In the genomic region with DNA sequence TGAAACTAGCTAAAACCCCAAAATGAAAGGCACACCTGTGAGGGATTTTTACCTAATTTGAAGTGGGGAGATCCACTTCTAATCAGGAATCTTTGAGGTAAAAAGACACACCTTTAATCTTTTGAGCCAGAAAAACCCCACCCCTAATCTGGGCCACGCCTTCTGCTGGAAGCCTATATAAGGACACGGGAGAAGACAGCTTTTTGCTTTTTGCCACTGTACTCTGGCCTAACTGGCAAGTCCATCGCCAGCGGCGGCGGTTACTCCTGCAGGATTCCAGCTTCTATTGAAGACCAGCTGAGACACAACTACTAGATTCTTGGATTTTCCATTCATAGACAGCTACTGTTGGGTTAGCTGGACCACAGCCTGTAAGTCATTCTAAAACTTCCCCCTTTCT, we compare ENCODE assay signal across 8 mouse cellular contexts. TPM values are rescaled to one million over a fixed set of nuclear protein-coding genes. Genes with fewer than 3 reads are reported as not detected.
A peak's percentile ranks its signal among the peaks of the same experiment; 100 is the strongest.
DNase-seq lines count a peak whose midpoint lies in the region; ATAC-seq lines count a peak whose summit lies in the region.

A gene (plus strand): TSS at position 213 of the 400 bp plus-strand sequence.

- peaks cover 15% of the 10 kb centered on the region; the same call in 1 of the 2 replicates for H3K4me1 ChIP-seq in neural tube, embryonic 11.5 days (ENCODE audit: control insufficient read depth, insufficient read depth, low read length)
- H3K4me1 ChIP-seq in forebrain, embryonic 11.5 days (replicated peaks; ENCODE audit: control insufficient read depth, insufficient read depth, low read length), result peaks cover 13% of the 10 kb centered on the region
- peaks cover 16% of the 10 kb centered on the region for H3K4me1 ChIP-seq in intestine, embryonic 14.5 days (replicated peaks; ENCODE audit: control insufficient read depth, insufficient read depth, low read length)
- peaks cover 24% of the 10 kb centered on the region for H3K4me1 ChIP-seq in limb, embryonic 13.5 days

- no peak for ATAC-seq in neural tube, embryonic 11.5 days (ENCODE audit: insufficient read depth, low FRiP score, low TSS enrichment)
- ATAC-seq in forebrain, embryonic 11.5 days (replicated peaks; ENCODE audit: low FRiP score), result no peak
- ATAC-seq in intestine, embryonic 14.5 days (replicated peaks; ENCODE audit: low FRiP score, low TSS enrichment, low read depth), result no peak
- no peak for ATAC-seq in limb, embryonic 13.5 days (ENCODE audit: low FRiP score, low read depth)
- no peak for ATAC-seq in activated CD4-positive, CD25-positive, alpha-beta regulatory T cell, adult 4 months
- no peak for ATAC-seq in CD4-positive, CD25-positive, alpha-beta regulatory T cell, adult 4 months

- peak within 1 kb of the TSS; percentile 93 for H3K4me2 ChIP-seq in neural tube, embryonic 11.5 days (ENCODE audit: low read depth)
- peak within 1 kb of the TSS; percentile 87 for H3K4me2 ChIP-seq in forebrain, embryonic 11.5 days (ENCODE audit: low read depth, low read length, severe bottlenecking)
- peak within 1 kb of the TSS; percentile 93 for H3K4me2 ChIP-seq in intestine, embryonic 14.5 days (ENCODE audit: low read length)
- peak within 1 kb of the TSS; percentile 88 for H3K4me2 ChIP-seq in limb, embryonic 13.5 days (replicated peaks)

- 91% methylated on average over 6 of the region's 6 CpGs for WGBS in neural tube, embryonic 11.5 days
- WGBS in forebrain, embryonic 11.5 days, result 90% methylated on average over 6 of the region's 6 CpGs
- WGBS in intestine, embryonic 14.5 days, result 93% methylated on average over 6 of the region's 6 CpGs
- 90% methylated on average over 6 of the region's 6 CpGs for WGBS in limb, embryonic 13.5 days

- no peaks in the 10 kb centered on the region for H3K9me3 ChIP-seq in neural tube, embryonic 11.5 days (ENCODE audit: control insufficient read depth, low read length)
- no peaks in the 10 kb centered on the region for H3K9me3 ChIP-seq in forebrain, embryonic 11.5 days (ENCODE audit: control insufficient read depth, low read length)
- H3K9me3 ChIP-seq in intestine, embryonic 14.5 days (ENCODE audit: control insufficient read depth, low read length), result no peaks in the 10 kb centered on the region
- no peaks in the 10 kb centered on the region for H3K9me3 ChIP-seq in limb, embryonic 13.5 days

- H3K36me3 ChIP-seq in neural tube, embryonic 11.5 days (ENCODE audit: control insufficient read depth, insufficient read depth, low read length), result no peaks in the 10 kb centered on the region
- no peaks in the 10 kb centered on the region for H3K36me3 ChIP-seq in forebrain, embryonic 11.5 days (ENCODE audit: control insufficient read depth, insufficient read depth, low read length)
- H3K36me3 ChIP-seq in intestine, embryonic 14.5 days (ENCODE audit: control insufficient read depth, insufficient read depth, low read length), result no peaks in the 10 kb centered on the region
- no peaks in the 10 kb centered on the region for H3K36me3 ChIP-seq in limb, embryonic 13.5 days

- peak within 1 kb of the TSS; percentile 87; the same call in 1 of the 2 replicates for H3K27ac ChIP-seq in neural tube, embryonic 11.5 days (ENCODE audit: low read depth, low read length)
- H3K27ac ChIP-seq in forebrain, embryonic 11.5 days (ENCODE audit: low read depth, low read length), result no peak within 1 kb of the TSS
- peak within 1 kb of the TSS; percentile 99 for H3K27ac ChIP-seq in intestine, embryonic 14.5 days (ENCODE audit: low read depth)
- H3K27ac ChIP-seq in limb, embryonic 13.5 days, result peak within 1 kb of the TSS; percentile 100

- peak within 1 kb of the TSS; percentile 96 for H3K9ac ChIP-seq in neural tube, embryonic 11.5 days (ENCODE audit: low read length)
- peak within 1 kb of the TSS; percentile 98 for H3K9ac ChIP-seq in forebrain, embryonic 11.5 days (ENCODE audit: low read length)
- peak within 1 kb of the TSS; percentile 99 for H3K9ac ChIP-seq in intestine, embryonic 14.5 days (ENCODE audit: low read length)
- peak within 1 kb of the TSS; percentile 97 for H3K9ac ChIP-seq in limb, embryonic 13.5 days

- no peaks in the 10 kb centered on the region for H3K27me3 ChIP-seq in neural tube, embryonic 11.5 days (ENCODE audit: control insufficient read depth, insufficient read depth, low read length)
- H3K27me3 ChIP-seq in forebrain, embryonic 11.5 days (ENCODE audit: control insufficient read depth, insufficient read depth, low read length), result no peaks in the 10 kb centered on the region
- no peaks in the 10 kb centered on the region for H3K27me3 ChIP-seq in intestine, embryonic 14.5 days (replicated peaks; ENCODE audit: control insufficient read depth, insufficient read depth, low read length)
- H3K27me3 ChIP-seq in limb, embryonic 13.5 days, result no peaks in the 10 kb centered on the region

- peak within 1 kb of the TSS; percentile 79 for H3K4me3 ChIP-seq in neural tube, embryonic 11.5 days (ENCODE audit: low read depth, low read length)
- peak within 1 kb of the TSS; percentile 74 for H3K4me3 ChIP-seq in forebrain, embryonic 11.5 days (ENCODE audit: low read depth, low read length)
- peak within 1 kb of the TSS; percentile 70 for H3K4me3 ChIP-seq in intestine, embryonic 14.5 days (ENCODE audit: low read depth, low read length)
- H3K4me3 ChIP-seq in limb, embryonic 13.5 days, result peak within 1 kb of the TSS; percentile 76

- DNase-seq in neural tube, embryonic 11.5 days (ENCODE audit: low spot score), result no peak
- DNase-seq in neural tube, embryonic 10.5 days (ENCODE audit: extremely low spot score, low spot score), result no peak
- DNase-seq in forebrain, embryonic 11.5 days (ENCODE audit: low spot score), result no peak
- no peak for DNase-seq in intestine, embryonic 14.5 days (ENCODE audit: low spot score)
- no peak for DNase-seq in right cerebral cortex, postnatal 14 days

RNA-seq across cellular contexts. Expression of the gene that starts here (rescaled TPM):
- polyA plus RNA-seq in neural tube, embryonic 11.5 days (2014; fragmentation: Nextera tagmentation; extraction: Ambion mirVana), result 57.2 and 62.8 TPM in 2 replicates
- 63.9 and 64.5 TPM in 2 replicates for polyA plus RNA-seq in forebrain, embryonic 11.5 days (2014; fragmentation: Nextera tagmentation; extraction: Ambion mirVana)
- 53.0 and 55.2 TPM in 2 replicates for polyA plus RNA-seq in intestine, embryonic 14.5 days (2014; fragmentation: Nextera tagmentation; extraction: Ambion mirVana)
- 89.6 and 95.0 TPM in 2 replicates for polyA plus RNA-seq in limb, embryonic 13.5 days (2015; fragmentation: Nextera tagmentation; extraction: Ambion mirVana)
- 1 to 10 TPM; 1.5 to 1.9 TPM for polyA plus RNA-seq in activated CD4-positive, CD25-positive, alpha-beta regulatory T cell, adult 4 months (2017; shearing (Covaris generic))
- polyA plus RNA-seq in CD4-positive, CD25-positive, alpha-beta regulatory T cell, adult 4 months (2017; shearing (Covaris generic)), result 1 to 10 TPM in 1 of 2 experiments, under 1 TPM in 1; 0.62 to 1.1 TPM

Comparison
In these comparisons a context has a peak if more than half of its experiments do, and no peak if none do; other contexts are left out.
1. RNA of the gene that starts here (polyA plus RNA-seq): 89.6 to 95.0 TPM in limb, embryonic 13.5 days, 63.9 to 64.5 TPM in forebrain, embryonic 11.5 days, 57.2 to 62.8 TPM in neural tube, embryonic 11.5 days and 53.0 to 55.2 TPM in intestine, embryonic 14.5 days; 1.5 to 1.9 TPM in activated CD4-positive, CD25-positive, alpha-beta regulatory T cell, adult 4 months and 0.62 to 1.1 TPM in CD4-positive, CD25-positive, alpha-beta regulatory T cell, adult 4 months; every median in the first group is over 10 times any median in the second.
2. Peak in every context shown above with its lines, with median percentiles within 50 percentile points of each other: H3K4me2 ChIP-seq, H3K4me3 ChIP-seq and H3K9ac ChIP-seq.